Mouse (Mus musculus) lung, adult 2 months (tissue): ENCODE measurements around the gene Unc119b.

ENCODE experiments used
- CTCF ChIP-seq: fragments of 200-500 bp; IDR thresholded peaks from 2 replicates; pipeline ENCODE4 v1.5.1; 2011; ENCODE audit warnings: mild to moderate bottlenecking, low read length, control low read depth; ENCODE audit not compliant: insufficient read depth
- POLR2A ChIP-seq: fragments of 200-500 bp; IDR thresholded peaks from 2 replicates; pipeline ENCODE4 v1.6.1; 2011; ENCODE audit warnings: low read depth, mild to moderate bottlenecking, control low read depth, low read length, borderline replicate concordance; ENCODE audit errors: extremely low read depth

DNA sequence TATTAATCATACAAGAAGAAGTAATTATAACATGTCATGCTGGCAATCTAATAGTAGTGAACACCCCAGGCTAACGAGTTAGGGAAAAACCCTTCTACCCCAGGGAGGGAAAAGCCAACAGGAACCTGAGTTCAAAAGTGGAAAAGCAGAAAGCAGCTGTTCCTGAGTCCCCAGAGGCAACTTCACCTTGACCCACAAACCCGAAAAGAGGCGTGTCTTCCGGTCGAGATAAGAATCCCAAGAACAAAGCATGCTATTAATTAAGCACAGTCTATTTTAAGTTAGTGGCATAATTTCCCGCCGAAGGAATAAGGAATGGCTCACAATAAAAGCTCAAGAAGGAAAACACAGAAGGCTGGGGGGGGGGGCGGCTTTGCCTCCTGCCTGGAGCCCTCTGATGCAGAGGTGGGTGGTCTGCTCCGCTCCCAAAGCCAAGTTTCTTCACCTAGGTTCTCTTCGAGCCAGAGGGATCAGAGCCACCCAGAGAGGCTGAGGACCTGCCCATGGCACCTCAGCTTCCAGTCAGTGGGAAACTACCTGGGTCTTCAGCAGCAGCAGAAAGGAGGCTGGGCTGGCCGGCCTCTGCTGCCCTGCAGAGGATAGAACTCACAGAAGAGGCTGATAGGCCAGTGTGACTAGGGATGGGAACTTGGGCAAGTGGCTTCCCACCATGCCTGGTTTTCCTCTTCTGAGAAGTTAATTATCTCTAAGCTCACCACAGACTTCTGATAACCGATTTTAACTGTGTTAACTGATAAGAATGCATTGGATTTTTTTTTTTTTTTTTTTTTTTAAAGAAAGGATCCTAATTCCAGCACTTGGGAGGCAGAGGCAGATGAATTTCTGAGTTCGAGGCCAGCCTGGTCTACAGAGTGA is 26.5 kb upstream of the Unc119b start:
- TF ChIP-seq CTCF (no peak), POLR2A (no peak)
